19 mouse cellular contexts compared by ENCODE assay signal in the genomic region with DNA sequence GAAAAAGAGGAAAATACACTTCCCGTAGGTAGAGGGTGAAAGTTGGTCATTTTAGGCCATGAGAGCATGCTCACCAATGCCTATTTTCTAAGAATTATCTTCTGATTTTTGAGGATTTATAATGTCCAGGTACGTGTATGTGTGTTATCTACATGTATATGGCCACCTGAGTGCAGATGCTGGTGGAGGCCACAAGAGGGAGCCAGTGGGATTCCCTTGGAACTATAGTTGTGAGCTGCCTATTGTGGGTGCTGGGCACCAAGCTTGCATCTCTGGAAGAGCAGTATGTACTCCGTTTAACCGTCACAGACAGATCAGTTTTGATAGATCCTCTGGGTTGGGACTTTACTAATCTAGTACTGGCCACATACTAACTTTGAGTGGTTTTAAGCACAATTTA.
"Had no signal": no experiment of that assay in that cellular context is flagged by ENCODE, and none has a peak within 500 bp of the region (broad histone marks: within the 10 kb centered on the region; RNA-seq: fewer than 3 reads in every experiment).

No protein-coding gene starts in this region.

- H3K4me1 ChIP-seq: limb, embryonic 13.5 days; liver, embryonic 13.5 days; midbrain, embryonic 13.5 days; stomach, embryonic 15.5 days had no signal

- DNase-seq: kidney, adult 18-20 months; kidney, adult 9 months; kidney, postnatal 14 days; kidney, postnatal 4 days; layer of hippocampus, postnatal 36 days; left cerebral cortex, postnatal 4 days; liver; liver, embryonic 13.5 days; lung, embryonic 14.5 days; right cerebral cortex, postnatal 14 days; spleen, adult 18-20 months; thymus, adult 2 months; thymus, postnatal 14 days; thymus, postnatal 4 days had no signal

- H3K27ac ChIP-seq: left cerebral cortex, adult 2 months; limb, embryonic 13.5 days; liver, embryonic 13.5 days; macrophage; midbrain, embryonic 13.5 days; stomach, embryonic 15.5 days had no signal

- H3K36me3 ChIP-seq: limb, embryonic 13.5 days; liver, embryonic 13.5 days; midbrain, embryonic 13.5 days; stomach, embryonic 15.5 days had no signal

- H3K4me3 ChIP-seq: left cerebral cortex, adult 2 months; limb, embryonic 13.5 days; liver, embryonic 13.5 days; midbrain, embryonic 13.5 days; stomach, embryonic 15.5 days had no signal

- H3K9ac ChIP-seq: limb, embryonic 13.5 days; liver, embryonic 13.5 days; lung, embryonic 14.5 days; midbrain, embryonic 13.5 days; stomach, embryonic 15.5 days had no signal

- H3K27me3 ChIP-seq: limb, embryonic 13.5 days; liver, embryonic 13.5 days; midbrain, embryonic 13.5 days; stomach, embryonic 15.5 days had no signal

- H3K9me3 ChIP-seq: liver, embryonic 13.5 days; midbrain, embryonic 13.5 days; stomach, embryonic 15.5 days had no signal
